10 mouse cellular contexts compared by ENCODE assay signal in genomic region chr4:115647580-115647979, GRCm38 (mm10). TPM values are rescaled to one million over a fixed set of nuclear protein-coding genes. Genes with fewer than 3 reads are reported as not detected.
DNase-seq lines count a peak whose midpoint lies in the region; ATAC-seq and TF ChIP-seq lines count a peak whose summit lies in the region.
"Had no signal": no experiment of that assay in that cellular context is flagged by ENCODE, and none has a peak within 500 bp of the region (broad histone marks: within the 10 kb centered on the region; RNA-seq: fewer than 3 reads in every experiment).

TSS of gene Cyp4b1 (minus strand) at chr4:115647723.

- no peaks in the 10 kb centered on the region for H3K36me3 ChIP-seq in lung, postnatal 0 days (ENCODE audit: insufficient read depth, low read length)
- H3K36me3 ChIP-seq in hindbrain, embryonic 13.5 days = no peaks in the 10 kb centered on the region
- no peaks in the 10 kb centered on the region for H3K36me3 ChIP-seq in midbrain, embryonic 15.5 days (replicated peaks)
- H3K36me3 ChIP-seq: embryonic facial prominence, embryonic 12.5 days had no signal

- WGBS in lung, postnatal 0 days = 47% methylated on average over 9 of the region's 9 CpGs
- WGBS in hindbrain, embryonic 13.5 days = 88% methylated on average over 9 of the region's 9 CpGs
- WGBS in midbrain, embryonic 15.5 days = 89% methylated on average over 9 of the region's 9 CpGs

- peaks cover 3% of the 10 kb centered on the region; the same call in 1 of the 2 replicates for H3K4me1 ChIP-seq in lung, postnatal 0 days (ENCODE audit: insufficient read depth, low read depth, low read length)
- H3K4me1 ChIP-seq in hindbrain, embryonic 13.5 days (replicated peaks) = no peaks in the 10 kb centered on the region
- no peaks in the 10 kb centered on the region for H3K4me1 ChIP-seq in midbrain, embryonic 15.5 days
- H3K4me1 ChIP-seq: embryonic facial prominence, embryonic 12.5 days had no signal

- no peak for TF ChIP-seq CTCF in lung, postnatal 0 days (IDR thresholded peaks at IDR 0.05)

- H3K4me3 ChIP-seq in lung, postnatal 0 days (ENCODE audit: low read depth, low read length) = peak within 1 kb of the TSS; percentile 17; the same call in 1 of the 2 replicates
- no peak within 1 kb of the TSS for H3K4me3 ChIP-seq in hindbrain, embryonic 13.5 days
- no peak within 1 kb of the TSS for H3K4me3 ChIP-seq in midbrain, embryonic 15.5 days
- H3K4me3 ChIP-seq: embryonic facial prominence, embryonic 12.5 days had no signal

- no peaks in the 10 kb centered on the region for H3K27me3 ChIP-seq in lung, postnatal 0 days (replicated peaks; ENCODE audit: insufficient read depth, low read length)
- H3K27me3 ChIP-seq in hindbrain, embryonic 13.5 days = no peaks in the 10 kb centered on the region
- H3K27me3 ChIP-seq in midbrain, embryonic 15.5 days (replicated peaks) = no peaks in the 10 kb centered on the region
- H3K27me3 ChIP-seq: embryonic facial prominence, embryonic 12.5 days; Patski had no signal

- peak within 1 kb of the TSS; percentile 32 for H3K4me2 ChIP-seq in lung, postnatal 0 days (replicated peaks; ENCODE audit: low read depth, low read length)
- no peak within 1 kb of the TSS for H3K4me2 ChIP-seq in hindbrain, embryonic 13.5 days
- H3K4me2 ChIP-seq in midbrain, embryonic 15.5 days = no peak within 1 kb of the TSS
- H3K4me2 ChIP-seq: embryonic facial prominence, embryonic 12.5 days had no signal

- no peaks in the 10 kb centered on the region for H3K9me3 ChIP-seq in lung, postnatal 0 days (ENCODE audit: low read length)
- no peaks in the 10 kb centered on the region for H3K9me3 ChIP-seq in hindbrain, embryonic 13.5 days
- no peaks in the 10 kb centered on the region for H3K9me3 ChIP-seq in midbrain, embryonic 15.5 days
- H3K9me3 ChIP-seq: embryonic facial prominence, embryonic 12.5 days had no signal

- ATAC-seq in lung, postnatal 0 days = peak; percentile 63
- no peak for ATAC-seq in hindbrain, embryonic 13.5 days (ENCODE audit: low FRiP score)
- no peak for ATAC-seq in midbrain, embryonic 15.5 days (replicated peaks)
- ATAC-seq: Patski had no signal

- H3K9ac ChIP-seq in lung, postnatal 0 days (replicated peaks; ENCODE audit: low read depth) = no peak within 1 kb of the TSS
- no peak within 1 kb of the TSS for H3K9ac ChIP-seq in hindbrain, embryonic 13.5 days
- H3K9ac ChIP-seq in midbrain, embryonic 15.5 days = no peak within 1 kb of the TSS
- H3K9ac ChIP-seq: embryonic facial prominence, embryonic 12.5 days had no signal

- H3K27ac ChIP-seq in lung, postnatal 0 days (ENCODE audit: low read length) = no peak within 1 kb of the TSS
- H3K27ac ChIP-seq in hindbrain, embryonic 13.5 days = no peak within 1 kb of the TSS
- no peak within 1 kb of the TSS for H3K27ac ChIP-seq in midbrain, embryonic 15.5 days
- H3K27ac ChIP-seq: embryonic facial prominence, embryonic 12.5 days had no signal

- peak; percentile 48 for DNase-seq in 3T3-L1 (ENCODE audit: low read depth, low spot score)
- DNase-seq in adrenal gland, postnatal 14 days = peak; percentile 81
- DNase-seq in heart, postnatal 14 days = peak; percentile 77 to 82
- DNase-seq in lung, postnatal 0 days (ENCODE audit: low spot score) = peak; percentile 89
- DNase-seq in left cerebral cortex, postnatal 36 days (ENCODE audit: low spot score in 2 of 2) = no peak
- DNase-seq in frontal cortex, adult 2 months (ENCODE audit: extremely low spot score in 1 of 2, low spot score in 1 of 2) = no peak

- TF ChIP-seq EP300 in lung, postnatal 0 days (IDR thresholded peaks at IDR 0.05) = no peak; the same call in 1 of the 2 replicates

- intact Hi-C loops in heart, postnatal 14 days (cut with DNase I) = loop anchor here (5.0 kb wide), 1 partner anchor 60 kb away; no protein-coding TSS in a partner anchor
- intact Hi-C loops in left cerebral cortex, postnatal 36 days (cut with DNase I) = no loop called here

RNA-seq across cellular contexts. Expression of gene Cyp4b1, which starts in this region (rescaled TPM):
- total RNA-seq in adrenal gland, postnatal 14 days (2021) = 18.5 and 28.6 TPM in 2 replicates
- 10 to 100 TPM; 22.7 to 29.9 TPM for total RNA-seq in heart, postnatal 14 days (2021)
- polyA plus RNA-seq in lung, postnatal 0 days (2015; fragmentation: Nextera tagmentation; extraction: Ambion mirVana) = 171 and 174 TPM in 2 replicates
- total RNA-seq in left cerebral cortex, postnatal 36 days (2021) = 1 to 10 TPM; 1.7 to 1.8 TPM
- polyA plus RNA-seq in frontal cortex, adult 2 months (2012; rRNA removed) = 1.2 and 1.6 TPM in 2 replicates
- 0.38 and 0.42 TPM in 2 replicates for polyA plus RNA-seq in hindbrain, embryonic 13.5 days (2015; fragmentation: Nextera tagmentation; extraction: Ambion mirVana)
- polyA plus RNA-seq in midbrain, embryonic 15.5 days (2015; fragmentation: Nextera tagmentation; extraction: Ambion mirVana) = 0.54 and 0.93 TPM in 2 replicates

Comparison
In these comparisons a context has a peak if more than half of its experiments do, and no peak if none do; other contexts are left out.
1. RNA of gene Cyp4b1 (polyA plus RNA-seq): 171 to 174 TPM in lung, postnatal 0 days; 1.2 to 1.6 TPM in frontal cortex, adult 2 months, 0.54 to 0.93 TPM in midbrain, embryonic 15.5 days and 0.38 to 0.42 TPM in hindbrain, embryonic 13.5 days; every median in the first group is over 10 times any median in the second.
2. DNase-seq: peak in 3T3-L1 (single experiment), adrenal gland, postnatal 14 days (single experiment), heart, postnatal 14 days (2 of 2) and lung, postnatal 0 days (single experiment); none in left cerebral cortex, postnatal 36 days (0 of 2) and frontal cortex, adult 2 months (0 of 2).